Mouse (Mus musculus) hematopoietic multipotent progenitor cell, adult 10-12 weeks (in vitro differentiated cells): ENCODE data around the gene Ccdc127. TPM values are rescaled to one million over a fixed set of nuclear protein-coding genes. Genes with fewer than 3 reads are reported as not detected.

Experiments
- polyA plus RNA-seq: library from polyadenylated mRNA; stranded (reverse); fragments of >175 nt; gene quantifications from 2 replicates; pipeline ENCODE4 v1.2.3, GENCODE M21; 2012; ENCODE audit warnings: low replicate concordance

The Ccdc127 gene
- 0.22 and 0.85 TPM in 2 replicates for polyA plus RNA-seq

GRCm38 (mm10) chr13:74349566-74350434 lies at the start of gene Ccdc127, which contains the start of gene Sdha:
Ccdc127 (plus strand) TSS chr13:74350309.
Sdha (minus strand) TSS chr13:74350280.

GRCm38 (mm10) chr13:74317170-74317849 lies 32.8 kb upstream of the Ccdc127 start, which contains the start of gene Pdcd6:
Pdcd6 (minus strand) TSS chr13:74317580.

GRCm38 (mm10) chr13:74363859-74364235 lies 13.7 kb downstream of the Ccdc127 start, which contains the start of gene Lrrc14b:
Lrrc14b (minus strand) TSS chr13:74364005.

GRCm38 (mm10) chr13:74390371-74390990 lies 40.4 kb downstream of the Ccdc127 start, which contains the start of gene Zfp72:
Zfp72 (minus strand) TSS chr13:74390836.

GRCm38 (mm10) chr13:74399298-74399839 lies 49.3 kb downstream of the Ccdc127 start, which contains the start of gene Ftl1-ps1:
Ftl1-ps1 (plus strand) TSS chr13:74399694.

Other genes starting within 250 kb of the Ccdc127 start
- not detected in 2 replicates for gene Slc9a3, start 228.9 kb upstream of the Ccdc127 start, polyA plus RNA-seq
- 4.9 and 39.6 TPM in 2 replicates for gene Exoc3, start 141.6 kb upstream of the Ccdc127 start, polyA plus RNA-seq
- 0.20 and 0.43 TPM in 2 replicates for gene Ahrr, start 58.0 kb upstream of the Ccdc127 start, polyA plus RNA-seq
- 28.1 and 45.7 TPM in 2 replicates for gene Pdcd6, start 32.7 kb upstream of the Ccdc127 start, polyA plus RNA-seq
- 21.8 and 32.3 TPM in 2 replicates for gene Sdha, start within 50 bp of the Ccdc127 start, polyA plus RNA-seq
- gene Lrrc14b, start 13.7 kb downstream of the Ccdc127 start, polyA plus RNA-seq = not detected in 2 replicates
- gene Zfp72, start 40.5 kb downstream of the Ccdc127 start, polyA plus RNA-seq = 0.14 and 0.31 TPM in 2 replicates
- gene Ftl1-ps1, start 49.4 kb downstream of the Ccdc127 start, polyA plus RNA-seq = 13.2 and 44.2 TPM in 2 replicates
- gene Zfp825, start 143.7 kb downstream of the Ccdc127 start, polyA plus RNA-seq = 0.25 and 0.68 TPM in 2 replicates